Mouse (Mus musculus): Measurements from ENCODE around the gene Elf4. TPM values are rescaled to one million over a fixed set of nuclear protein-coding genes. Genes with fewer than 3 reads are reported as not detected.
A peak's percentile ranks its signal among the peaks of the same experiment; 100 is the strongest.

The Elf4 gene
- polyA plus RNA-seq, 1 experiment from 2014 or later, result 10.3 TPM

GRCm38 (mm10) chrX:48456956-48457355, 6.0 kb downstream of the Elf4 start:
- no peak overlapping the region for H3K4me3 ChIP-seq
- H3K27me3 ChIP-seq (replicated peaks), result peaks cover 7% of the 10 kb centered on the region
- H3K9ac ChIP-seq, result no peak overlapping the region
- H3K36me3 ChIP-seq, result no peaks in the 10 kb centered on the region
- no peak for ATAC-seq (ENCODE audit: extremely low read depth, insufficient number of reproducible peaks, low FRiP score, low TSS enrichment)
- H3K27ac ChIP-seq (replicated peaks), result no peak overlapping the region
- 40% methylated on average over 6 of the region's 6 CpGs for WGBS
- H3K4me2 ChIP-seq, result no peak overlapping the region
- no peaks in the 10 kb centered on the region for H3K9me3 ChIP-seq
- peaks cover 23% of the 10 kb centered on the region for H3K4me1 ChIP-seq

- H3K36me3 ChIP-seq, result no peaks in the 10 kb centered on the region
- H3K4me3 ChIP-seq, result peak overlapping the region; percentile 70
- 22% methylated on average over 9 of the region's 9 CpGs for WGBS
- H3K4me1 ChIP-seq, result peaks cover 36% of the 10 kb centered on the region
- ATAC-seq (ENCODE audit: extremely low read depth, insufficient number of reproducible peaks, low FRiP score, low TSS enrichment), result no peak
- peak overlapping the region; percentile 90 for H3K9ac ChIP-seq
- H3K27ac ChIP-seq (replicated peaks), result peak overlapping the region; percentile 90
- no peaks in the 10 kb centered on the region for H3K9me3 ChIP-seq
- peak overlapping the region; percentile 73 for H3K4me2 ChIP-seq
- peaks cover 8% of the 10 kb centered on the region for H3K27me3 ChIP-seq (replicated peaks)
Measured at GRCm38 (mm10) chrX:48455018-48455417, 7.9 kb downstream of the Elf4 start.

- Histone ChIP-seq H3K9ac (peak overlapping the region; percentile 90), H3K27ac (replicated peaks) (peak overlapping the region; percentile 90), H3K4me3 (peak overlapping the region; percentile 70), H3K4me2 (peak overlapping the region; percentile 73), H3K9me3 (no peaks in the 10 kb centered on the region), H3K36me3 (no peaks in the 10 kb centered on the region), H3K27me3 (replicated peaks) (peaks cover 8% of the 10 kb centered on the region), H3K4me1 (peaks cover 41% of the 10 kb centered on the region)
- WGBS, result 16% methylated on average over 19 of the region's 21 CpGs
- ATAC-seq (ENCODE audit: extremely low read depth, insufficient number of reproducible peaks, low FRiP score, low TSS enrichment), result peak; percentile 27; the same call in 1 of the 2 replicates
Measured at GRCm38 (mm10) chrX:48454495-48454878, 8.4 kb downstream of the Elf4 start.

- no peaks in the 10 kb centered on the region for H3K9me3 ChIP-seq
- peak; percentile 78; the same call in 1 of the 2 replicates for ATAC-seq (ENCODE audit: extremely low read depth, insufficient number of reproducible peaks, low FRiP score, low TSS enrichment)
- peak overlapping the region; percentile 70 for H3K4me3 ChIP-seq
- H3K36me3 ChIP-seq, result no peaks in the 10 kb centered on the region
- peak overlapping the region; percentile 73 for H3K4me2 ChIP-seq
- peaks cover 8% of the 10 kb centered on the region for H3K27me3 ChIP-seq (replicated peaks)
- peaks cover 44% of the 10 kb centered on the region for H3K4me1 ChIP-seq
- H3K9ac ChIP-seq, result peak overlapping the region; percentile 90
- 9% methylated on average over 45 of the region's 91 CpGs for WGBS
- H3K27ac ChIP-seq (replicated peaks), result peak overlapping the region; percentile 90
Measured at GRCm38 (mm10) chrX:48453736-48454494, 9.0 kb downstream of the Elf4 start.

GRCm38 (mm10) chrX:48452931-48453673, 9.8 kb downstream of the Elf4 start:
- peaks cover 44% of the 10 kb centered on the region for H3K4me1 ChIP-seq
- 0 out of 2 replicates have a peak, but pooled peaks have one; percentile 4 for ATAC-seq (ENCODE audit: extremely low read depth, insufficient number of reproducible peaks, low FRiP score, low TSS enrichment)
- H3K9ac ChIP-seq, result peak overlapping the region; percentile 90
- no peaks in the 10 kb centered on the region for H3K9me3 ChIP-seq
- peaks cover 8% of the 10 kb centered on the region for H3K27me3 ChIP-seq (replicated peaks)
- H3K4me2 ChIP-seq, result peak overlapping the region; percentile 73
- peak overlapping the region; percentile 70 for H3K4me3 ChIP-seq
- no peaks in the 10 kb centered on the region for H3K36me3 ChIP-seq
- peak overlapping the region; percentile 90 for H3K27ac ChIP-seq (replicated peaks)
- 12% methylated on average over 61 of the region's 71 CpGs for WGBS

- H3K4me3 ChIP-seq, result peak overlapping the region; percentile 70
- H3K27ac ChIP-seq (replicated peaks), result peak overlapping the region; percentile 90
- H3K4me2 ChIP-seq, result peak overlapping the region; percentile 73
- no peaks in the 10 kb centered on the region for H3K36me3 ChIP-seq
- no peak for ATAC-seq (ENCODE audit: extremely low read depth, insufficient number of reproducible peaks, low FRiP score, low TSS enrichment)
- no peaks in the 10 kb centered on the region for H3K9me3 ChIP-seq
- 17% methylated on average over 9 of the region's 9 CpGs for WGBS
- peaks cover 8% of the 10 kb centered on the region for H3K27me3 ChIP-seq (replicated peaks)
- H3K9ac ChIP-seq, result peak overlapping the region; percentile 90
- H3K4me1 ChIP-seq, result peaks cover 44% of the 10 kb centered on the region
Measured at GRCm38 (mm10) chrX:48452231-48452890, 10.6 kb downstream of the Elf4 start.

GRCm38 (mm10) chrX:48449646-48450045, 13.3 kb downstream of the Elf4 start:
- Histone ChIP-seq H3K4me1 (peaks cover 33% of the 10 kb centered on the region), H3K9ac (peak overlapping the region; percentile 61), H3K9me3 (no peaks in the 10 kb centered on the region), H3K27me3 (replicated peaks) (peaks cover 8% of the 10 kb centered on the region), H3K4me3 (0 out of 2 replicates have a peak overlapping the region, but pooled peaks have one; percentile 2), H3K36me3 (no peaks in the 10 kb centered on the region), H3K4me2 (peak overlapping the region; percentile 38), H3K27ac (replicated peaks) (peak overlapping the region; percentile 70)
- WGBS, result 17% methylated on average over 10 of the region's 10 CpGs
- ATAC-seq (ENCODE audit: extremely low read depth, insufficient number of reproducible peaks, low FRiP score, low TSS enrichment), result no peak

GRCm38 (mm10) chrX:48444677-48445076, 18.3 kb downstream of the Elf4 start:
- Histone ChIP-seq H3K9me3 (no peaks in the 10 kb centered on the region), H3K4me3 (no peak overlapping the region), H3K36me3 (no peaks in the 10 kb centered on the region), H3K27me3 (replicated peaks) (no peaks in the 10 kb centered on the region), H3K4me1 (peaks cover 16% of the 10 kb centered on the region), H3K27ac (replicated peaks) (no peak overlapping the region), H3K4me2 (no peak overlapping the region), H3K9ac (no peak overlapping the region)
- ATAC-seq (ENCODE audit: extremely low read depth, insufficient number of reproducible peaks, low FRiP score, low TSS enrichment), result no peak
- 75% methylated on average over 4 of the region's 4 CpGs for WGBS

GRCm38 (mm10) chrX:48441954-48442353, 21.0 kb downstream of the Elf4 start:
- Histone ChIP-seq H3K4me3 (no peak overlapping the region), H3K9ac (no peak overlapping the region), H3K27me3 (replicated peaks) (no peaks in the 10 kb centered on the region), H3K4me2 (no peak overlapping the region), H3K9me3 (no peaks in the 10 kb centered on the region), H3K27ac (replicated peaks) (no peak overlapping the region), H3K36me3 (no peaks in the 10 kb centered on the region), H3K4me1 (peaks cover 21% of the 10 kb centered on the region)
- 65% methylated on average over 7 of the region's 7 CpGs for WGBS
- ATAC-seq (ENCODE audit: extremely low read depth, insufficient number of reproducible peaks, low FRiP score, low TSS enrichment), result no peak

- H3K4me1 ChIP-seq, result peaks cover 21% of the 10 kb centered on the region
- H3K27ac ChIP-seq (replicated peaks), result no peak overlapping the region
- no peak overlapping the region for H3K9ac ChIP-seq
- no peak for ATAC-seq (ENCODE audit: extremely low read depth, insufficient number of reproducible peaks, low FRiP score, low TSS enrichment)
- H3K36me3 ChIP-seq, result no peaks in the 10 kb centered on the region
- H3K27me3 ChIP-seq (replicated peaks), result no peaks in the 10 kb centered on the region
- H3K9me3 ChIP-seq, result no peaks in the 10 kb centered on the region
- WGBS, result 79% methylated on average over 6 of the region's 6 CpGs
- H3K4me2 ChIP-seq, result no peak overlapping the region
- no peak overlapping the region for H3K4me3 ChIP-seq
Measured at GRCm38 (mm10) chrX:48441548-48441947, 21.4 kb downstream of the Elf4 start.

- no peak overlapping the region for H3K9ac ChIP-seq
- no peak overlapping the region for H3K4me2 ChIP-seq
- H3K36me3 ChIP-seq, result no peaks in the 10 kb centered on the region
- peaks cover 34% of the 10 kb centered on the region for H3K4me1 ChIP-seq
- H3K27ac ChIP-seq (replicated peaks), result no peak overlapping the region
- 52% methylated on average over 4 of the region's 4 CpGs for WGBS
- H3K4me3 ChIP-seq, result no peak overlapping the region
- no peak for ATAC-seq (ENCODE audit: extremely low read depth, insufficient number of reproducible peaks, low FRiP score, low TSS enrichment)
- H3K27me3 ChIP-seq (replicated peaks), result no peaks in the 10 kb centered on the region
- no peaks in the 10 kb centered on the region for H3K9me3 ChIP-seq
Measured at GRCm38 (mm10) chrX:48439036-48439435, 23.9 kb downstream of the Elf4 start.

All from heart, embryonic 13.5 days (tissue).